Mouse (Mus musculus) embryonic facial prominence, embryonic 12.5 days (tissue): ENCODE results near the gene Exd1. TPM values are rescaled to one million over a fixed set of nuclear protein-coding genes. Genes with fewer than 3 reads are reported as not detected.
A peak's percentile ranks its signal among the peaks of the same experiment; 100 is the strongest.

Experiments
- ATAC-seq: fragments of 200-750 bp; cut with Nextera tagmentation; 2 replicates; pipeline ENCODE4 v1.8.0; 2017; ENCODE audit not compliant: insufficient number of reproducible peaks, insufficient read depth, low FRiP score, low TSS enrichment
- H3K27ac ChIP-seq: fragments of 300-500 bp; sonication (generic); 2 replicates; pipeline ENCODE4 v1.5.1; 2016; ENCODE audit warnings: mild to moderate bottlenecking
- H3K27me3 ChIP-seq: fragments of 300-500 bp; sonication (generic); 2 replicates; pipeline ENCODE4 v1.6.1; 2016; ENCODE audit warnings: mild to moderate bottlenecking, moderate library complexity
- H3K36me3 ChIP-seq: fragments of 300-500 bp; sonication (generic); 2 replicates; pipeline ENCODE4 v1.6.1; 2016; ENCODE audit warnings: mild to moderate bottlenecking
- H3K4me1 ChIP-seq: fragments of 300-500 bp; sonication (generic); 2 replicates; pipeline ENCODE4 v1.6.1; 2016
- H3K4me2 ChIP-seq: fragments of 300-500 bp; sonication (generic); replicated peaks from 2 replicates; pipeline ENCODE4 v1.6.1; 2016; ENCODE audit warnings: mild to moderate bottlenecking, moderate library complexity
- H3K4me3 ChIP-seq: fragments of 300-500 bp; sonication (generic); 2 replicates; pipeline ENCODE4 v1.5.1; 2016; ENCODE audit warnings: mild to moderate bottlenecking
- H3K9ac ChIP-seq: fragments of 300-500 bp; sonication (generic); 2 replicates; pipeline ENCODE4 v1.6.1; 2016; ENCODE audit warnings: mild to moderate bottlenecking, moderate library complexity
- H3K9me3 ChIP-seq: fragments of 300-500 bp; sonication (generic); 2 replicates; pipeline ENCODE4 v1.6.1; 2016; ENCODE audit warnings: mild to moderate bottlenecking, moderate library complexity
- WGBS: fragments of 180-500 bp; shearing (Covaris S2); methylation state at CpG from one replicate; pipeline ENCODE4 v1.1.7; 2016; 5-methylcytosine and 5-hydroxymethylcytosine counted together
- polyA plus RNA-seq: library from polyadenylated mRNA; unstranded; fragments of >200 nt; fragmentation: Nextera tagmentation; extraction: Ambion mirVana; gene quantifications from 2 replicates; pipeline ENCODE4 v1.2.1, GENCODE M21; 2016

The Exd1 gene
- polyA plus RNA-seq, 1 experiment from 2014 or later: 0.32 TPM

GRCm38 (mm10) chr2:119486488-119486887 lies 60.9 kb downstream of the Exd1 start:
- no peaks in the 10 kb centered on the region for H3K4me1 ChIP-seq
- WGBS: 7% methylated on average over 4 of the region's 4 CpGs
- H3K27me3 ChIP-seq: no peaks in the 10 kb centered on the region
- H3K36me3 ChIP-seq: no peaks in the 10 kb centered on the region
- H3K9ac ChIP-seq: no peak overlapping the region
- no peak overlapping the region for H3K27ac ChIP-seq
- no peak overlapping the region for H3K4me3 ChIP-seq
- no peak overlapping the region for H3K4me2 ChIP-seq
- no peak for ATAC-seq
- no peaks in the 10 kb centered on the region for H3K9me3 ChIP-seq

- Histone ChIP-seq H3K4me2 (no peak overlapping the region), H3K9me3 (no peaks in the 10 kb centered on the region), H3K27ac (no peak overlapping the region), H3K9ac (no peak overlapping the region), H3K27me3 (no peaks in the 10 kb centered on the region), H3K36me3 (no peaks in the 10 kb centered on the region), H3K4me1 (no peaks in the 10 kb centered on the region), H3K4me3 (no peak overlapping the region)
- no peak for ATAC-seq
- 100% methylated on average over 1 of the region's 1 CpGs for WGBS
Measured at GRCm38 (mm10) chr2:119482307-119482706, 65.1 kb downstream of the Exd1 start.

GRCm38 (mm10) chr2:119478397-119478749 lies 69.1 kb downstream of the Exd1 start:
- no peaks in the 10 kb centered on the region for H3K36me3 ChIP-seq
- WGBS: 14% methylated on average over 9 of the region's 9 CpGs
- peaks cover 8% of the 10 kb centered on the region for H3K4me1 ChIP-seq
- peak overlapping the region; percentile 98 for H3K27ac ChIP-seq
- H3K9me3 ChIP-seq: no peaks in the 10 kb centered on the region
- H3K9ac ChIP-seq: peak overlapping the region; percentile 74
- peak overlapping the region; percentile 65 for H3K4me2 ChIP-seq
- no peaks in the 10 kb centered on the region for H3K27me3 ChIP-seq
- H3K4me3 ChIP-seq: peak overlapping the region; percentile 91
- ATAC-seq: peak; percentile 22; the same call in 1 of the 2 replicates

GRCm38 (mm10) chr2:119477571-119478396 lies 69.6 kb downstream of the Exd1 start, which contains the start of gene Ino80:
Ino80 (minus strand) TSS chr2:119477687.
- H3K9ac ChIP-seq: peak within 1 kb of the TSS; percentile 98
- peaks cover 8% of the 10 kb centered on the region for H3K4me1 ChIP-seq
- no peaks in the 10 kb centered on the region for H3K9me3 ChIP-seq
- H3K27me3 ChIP-seq: no peaks in the 10 kb centered on the region
- peak within 1 kb of the TSS; percentile 91 for H3K4me3 ChIP-seq
- peak within 1 kb of the TSS; percentile 98 for H3K27ac ChIP-seq
- peak within 1 kb of the TSS; percentile 65 for H3K4me2 ChIP-seq
- under 1% methylated on average over 70 of the region's 72 CpGs for WGBS
- peak; percentile 92 for ATAC-seq
- no peaks in the 10 kb centered on the region for H3K36me3 ChIP-seq

GRCm38 (mm10) chr2:119476621-119477391 lies 70.6 kb downstream of the Exd1 start:
- under 1% methylated on average over 44 of the region's 44 CpGs for WGBS
- H3K27me3 ChIP-seq: no peaks in the 10 kb centered on the region
- peak overlapping the region; percentile 65 for H3K4me2 ChIP-seq
- H3K36me3 ChIP-seq: 0 out of 2 replicates have a peak, but pooled peaks cover 5% of the 10 kb centered on the region
- H3K4me3 ChIP-seq: peak overlapping the region; percentile 91
- ATAC-seq: peak; percentile 66
- no peaks in the 10 kb centered on the region for H3K9me3 ChIP-seq
- H3K4me1 ChIP-seq: peaks cover 8% of the 10 kb centered on the region
- H3K27ac ChIP-seq: peak overlapping the region; percentile 98
- H3K9ac ChIP-seq: peak overlapping the region; percentile 98

- WGBS: 13% methylated on average over 7 of the region's 7 CpGs
- H3K9ac ChIP-seq: peak overlapping the region; percentile 98
- no peak overlapping the region; the same call in 1 of the 2 replicates for H3K27ac ChIP-seq
- ATAC-seq: no peak
- peaks cover 8% of the 10 kb centered on the region for H3K4me1 ChIP-seq
- no peaks in the 10 kb centered on the region for H3K27me3 ChIP-seq
- H3K4me2 ChIP-seq: peak overlapping the region; percentile 65
- peak overlapping the region; percentile 91 for H3K4me3 ChIP-seq
- no peaks in the 10 kb centered on the region for H3K9me3 ChIP-seq
- H3K36me3 ChIP-seq: 0 out of 2 replicates have a peak, but pooled peaks cover 5% of the 10 kb centered on the region
Measured at GRCm38 (mm10) chr2:119476166-119476565, 71.3 kb downstream of the Exd1 start.

Other genes with a start within 250 kb of the Exd1 start
- 5.1 and 5.7 TPM in 2 replicates for gene Dll4, start 221.8 kb downstream of the Exd1 start, polyA plus RNA-seq
- 0.79 and 1.0 TPM in 2 replicates for gene Chac1, start 196.4 kb downstream of the Exd1 start, polyA plus RNA-seq
- gene Ino80, start 69.9 kb downstream of the Exd1 start, polyA plus RNA-seq: 4.7 and 4.9 TPM in 2 replicates
- gene Chp1, start 70 bp upstream of the Exd1 start, polyA plus RNA-seq: 64.4 TPM in 2 replicates
- 75.1 and 82.1 TPM in 2 replicates for gene Nusap1, start 70.7 kb upstream of the Exd1 start, polyA plus RNA-seq
- 27.0 and 27.1 TPM in 2 replicates for gene Oip5, start 70.8 kb upstream of the Exd1 start, polyA plus RNA-seq
- gene Ndufaf1, start 115.2 kb upstream of the Exd1 start, polyA plus RNA-seq: 46.6 and 50.7 TPM in 2 replicates
- 71.0 and 74.1 TPM in 2 replicates for gene Rtf1, start 127.4 kb upstream of the Exd1 start, polyA plus RNA-seq
- gene Itpka, start 194.7 kb upstream of the Exd1 start, polyA plus RNA-seq: 1.1 and 1.2 TPM in 2 replicates
- not detected in 2 replicates for gene Ltk, start 212.8 kb upstream of the Exd1 start, polyA plus RNA-seq
- gene Rpap1, start 239.9 kb upstream of the Exd1 start, polyA plus RNA-seq: 34.7 and 35.6 TPM in 2 replicates